Mouse (Mus musculus): ENCODE results near the gene Dph3. TPM values are rescaled to one million over a fixed set of nuclear protein-coding genes. Genes with fewer than 3 reads are reported as not detected.
"Not testable (repeated sequence)": the region's sequence is repeated elsewhere in the genome, so short reads cannot be mapped to it uniquely, and the experiment has no call there.

The Dph3 gene
- polyA plus RNA-seq, 1 experiment from 2014 or later = 95.7 TPM

DNA sequence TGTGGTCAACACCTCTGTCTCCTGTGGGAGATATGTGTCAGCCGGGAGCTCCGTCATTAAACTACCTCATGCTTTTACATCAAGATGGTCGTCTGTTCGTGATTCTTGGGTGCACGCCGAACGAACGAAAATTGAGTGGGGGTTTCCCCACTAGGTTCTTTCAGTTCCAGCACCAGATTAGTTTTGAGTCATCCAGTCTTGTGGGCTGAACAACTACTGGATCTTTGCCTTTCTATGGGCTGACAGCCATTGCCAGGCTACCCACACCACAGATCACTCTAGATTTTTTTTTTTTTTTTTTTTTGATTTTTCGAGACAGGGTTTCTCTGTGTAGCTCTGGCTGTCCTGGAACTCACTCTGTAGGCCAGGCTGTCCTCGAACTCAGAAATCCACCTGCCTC is 26.6 kb upstream of the Dph3 start:
- not testable (repeated sequence) for H3K36me3 ChIP-seq (replicated peaks; ENCODE audit: control insufficient read depth, insufficient read depth, low read depth, low read length); DNase-seq (ENCODE audit: low spot score); ATAC-seq (replicated peaks; ENCODE audit: insufficient number of reproducible peaks, low FRiP score, low TSS enrichment, low read depth); H3K4me1 ChIP-seq (ENCODE audit: control insufficient read depth, insufficient read depth, low read length); H3K4me3 ChIP-seq (ENCODE audit: low read depth, low read length); H3K9ac ChIP-seq (replicated peaks; ENCODE audit: low read length); H3K9me3 ChIP-seq (replicated peaks; ENCODE audit: control insufficient read depth, low read length); H3K27me3 ChIP-seq (ENCODE audit: control insufficient read depth, insufficient read depth, low read length); H3K27ac ChIP-seq (replicated peaks; ENCODE audit: low read depth, low read length); H3K4me2 ChIP-seq (ENCODE audit: low read depth, low read length)
- 91% methylated on average over 10 of the region's 10 CpGs for WGBS

DNA sequence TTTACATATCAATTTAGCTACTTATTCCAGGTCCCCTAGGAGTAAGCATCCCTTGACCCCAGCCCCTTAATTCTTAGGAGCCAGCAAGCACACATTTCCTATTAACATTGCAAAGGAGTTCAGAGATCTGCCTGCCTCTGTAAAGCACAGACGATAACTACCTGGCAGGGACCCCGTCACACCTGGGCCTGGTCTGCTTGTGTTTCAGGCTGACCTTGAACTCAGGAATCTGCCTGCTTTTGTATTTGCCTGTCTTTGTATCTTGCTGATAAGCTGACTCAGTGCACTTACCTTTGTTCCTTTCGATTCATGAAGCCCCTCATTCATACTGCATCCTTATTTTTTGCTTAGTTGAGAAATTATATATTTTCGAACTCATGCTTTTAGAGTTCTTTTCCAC is 21.4 kb upstream of the Dph3 start:
- Histone ChIP-seq H3K9me3 (replicated peaks; ENCODE audit: control insufficient read depth, low read length) (no peaks in the 10 kb centered on the region), H3K9ac (replicated peaks; ENCODE audit: low read length) (no peak overlapping the region), H3K4me1 (ENCODE audit: control insufficient read depth, insufficient read depth, low read length) (no peaks in the 10 kb centered on the region), H3K36me3 (replicated peaks; ENCODE audit: control insufficient read depth, insufficient read depth, low read depth, low read length) (no peaks in the 10 kb centered on the region), H3K27ac (replicated peaks; ENCODE audit: low read depth, low read length) (no peak overlapping the region), H3K27me3 (ENCODE audit: control insufficient read depth, insufficient read depth, low read length) (no peaks in the 10 kb centered on the region), H3K4me3 (ENCODE audit: low read depth, low read length) (no peak overlapping the region), H3K4me2 (ENCODE audit: low read depth, low read length) (no peak overlapping the region)
- DNase-seq (ENCODE audit: low spot score) = no peak
- 87% methylated on average over 4 of the region's 4 CpGs for WGBS
- ATAC-seq (replicated peaks; ENCODE audit: insufficient number of reproducible peaks, low FRiP score, low TSS enrichment, low read depth) = no peak

DNA sequence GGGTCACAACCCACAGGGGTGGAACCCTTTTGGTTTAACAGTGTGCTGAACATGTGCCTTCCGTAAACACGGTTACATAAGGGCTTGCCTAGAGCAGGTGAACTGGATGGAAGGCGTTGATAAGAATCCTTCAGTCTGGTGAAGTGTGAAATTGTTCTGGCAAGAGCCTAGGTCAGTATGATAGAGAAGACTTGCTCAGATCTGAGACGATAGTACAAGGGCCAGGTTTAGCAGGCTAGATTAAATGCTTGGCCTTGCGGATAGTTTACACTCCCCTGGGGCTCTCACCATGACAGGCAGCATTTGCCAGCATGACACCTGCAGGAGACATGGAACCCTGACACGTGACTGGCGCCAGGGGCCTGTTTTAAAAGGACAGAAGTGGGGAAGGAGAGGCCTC is 20.1 kb upstream of the Dph3 start:
- Histone ChIP-seq H3K9me3 (replicated peaks; ENCODE audit: control insufficient read depth, low read length) (no peaks in the 10 kb centered on the region), H3K4me3 (ENCODE audit: low read depth, low read length) (no peak overlapping the region), H3K27me3 (ENCODE audit: control insufficient read depth, insufficient read depth, low read length) (no peaks in the 10 kb centered on the region), H3K9ac (replicated peaks; ENCODE audit: low read length) (no peak overlapping the region), H3K4me2 (ENCODE audit: low read depth, low read length) (no peak overlapping the region), H3K27ac (replicated peaks; ENCODE audit: low read depth, low read length) (no peak overlapping the region), H3K4me1 (ENCODE audit: control insufficient read depth, insufficient read depth, low read length) (no peaks in the 10 kb centered on the region), H3K36me3 (replicated peaks; ENCODE audit: control insufficient read depth, insufficient read depth, low read depth, low read length) (no peaks in the 10 kb centered on the region)
- DNase-seq (ENCODE audit: low spot score) (no peak), ATAC-seq (replicated peaks; ENCODE audit: insufficient number of reproducible peaks, low FRiP score, low TSS enrichment, low read depth) (0 out of 2 replicates have a peak, but pooled peaks have one; percentile 18)
- 57% methylated on average over 7 of the region's 7 CpGs for WGBS

DNA sequence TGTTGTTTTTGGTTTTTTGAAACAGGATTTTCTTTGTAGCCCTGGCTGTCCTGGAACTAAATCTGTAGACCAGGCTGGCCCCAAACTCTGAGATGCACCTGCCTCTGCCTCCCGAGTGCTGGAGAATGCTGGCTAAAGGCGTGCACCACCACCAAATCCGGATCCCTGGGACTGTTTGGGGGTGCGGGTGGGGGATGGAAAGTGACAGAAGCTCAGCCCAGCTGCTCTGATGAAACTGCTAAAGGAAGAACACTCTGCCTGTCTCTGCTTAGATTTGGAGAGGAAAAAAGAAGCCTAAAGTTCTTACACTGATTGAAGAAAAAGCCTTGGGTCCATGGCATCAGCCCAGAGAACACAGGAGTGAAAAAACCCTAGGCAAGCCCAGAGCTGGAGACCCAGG is 18.0 kb upstream of the Dph3 start:
- H3K4me2 ChIP-seq (ENCODE audit: low read depth, low read length) = no peak overlapping the region
- peaks cover 7% of the 10 kb centered on the region; the same call in 1 of the 2 replicates for H3K36me3 ChIP-seq (replicated peaks; ENCODE audit: control insufficient read depth, insufficient read depth, low read depth, low read length)
- 82% methylated on average over 4 of the region's 4 CpGs for WGBS
- no peak overlapping the region for H3K4me3 ChIP-seq (ENCODE audit: low read depth, low read length)
- H3K27me3 ChIP-seq (ENCODE audit: control insufficient read depth, insufficient read depth, low read length) = no peaks in the 10 kb centered on the region
- H3K9ac ChIP-seq (replicated peaks; ENCODE audit: low read length) = no peak overlapping the region
- no peaks in the 10 kb centered on the region for H3K9me3 ChIP-seq (replicated peaks; ENCODE audit: control insufficient read depth, low read length)
- H3K4me1 ChIP-seq (ENCODE audit: control insufficient read depth, insufficient read depth, low read length) = no peaks in the 10 kb centered on the region
- ATAC-seq (replicated peaks; ENCODE audit: insufficient number of reproducible peaks, low FRiP score, low TSS enrichment, low read depth) (no peak), DNase-seq (ENCODE audit: low spot score) (no peak)
- H3K27ac ChIP-seq (replicated peaks; ENCODE audit: low read depth, low read length) = no peak overlapping the region

DNA sequence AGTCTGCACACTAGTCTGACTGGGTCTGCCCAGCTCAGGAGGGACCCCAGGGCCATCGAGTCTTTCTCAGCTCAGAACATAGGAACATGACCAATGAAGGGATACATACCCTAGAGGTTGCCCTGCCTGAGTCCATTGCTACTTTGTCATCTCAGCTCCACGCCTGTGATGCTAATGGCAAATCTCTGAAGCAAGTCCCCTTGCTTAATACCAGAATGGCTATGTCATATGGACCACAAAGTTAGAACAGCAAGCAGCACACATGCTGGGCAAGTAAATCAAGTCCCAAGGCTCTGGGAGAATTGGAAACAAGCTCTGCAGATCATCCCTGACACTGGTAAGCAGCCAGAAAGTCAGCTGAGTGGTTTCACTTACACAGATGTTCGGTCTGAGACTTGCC is 13.4 kb upstream of the Dph3 start:
- Histone ChIP-seq H3K27ac (replicated peaks; ENCODE audit: low read depth, low read length) (no peak overlapping the region), H3K4me3 (ENCODE audit: low read depth, low read length) (no peak overlapping the region), H3K27me3 (ENCODE audit: control insufficient read depth, insufficient read depth, low read length) (no peaks in the 10 kb centered on the region), H3K9me3 (replicated peaks; ENCODE audit: control insufficient read depth, low read length) (no peaks in the 10 kb centered on the region), H3K9ac (replicated peaks; ENCODE audit: low read length) (no peak overlapping the region), H3K4me1 (ENCODE audit: control insufficient read depth, insufficient read depth, low read length) (no peaks in the 10 kb centered on the region), H3K36me3 (replicated peaks; ENCODE audit: control insufficient read depth, insufficient read depth, low read depth, low read length) (peaks cover 9% of the 10 kb centered on the region), H3K4me2 (ENCODE audit: low read depth, low read length) (no peak overlapping the region)
- WGBS = 88% methylated on average over 3 of the region's 3 CpGs
- no peak for ATAC-seq (replicated peaks; ENCODE audit: insufficient number of reproducible peaks, low FRiP score, low TSS enrichment, low read depth)
- no peak for DNase-seq (ENCODE audit: low spot score)

DNA sequence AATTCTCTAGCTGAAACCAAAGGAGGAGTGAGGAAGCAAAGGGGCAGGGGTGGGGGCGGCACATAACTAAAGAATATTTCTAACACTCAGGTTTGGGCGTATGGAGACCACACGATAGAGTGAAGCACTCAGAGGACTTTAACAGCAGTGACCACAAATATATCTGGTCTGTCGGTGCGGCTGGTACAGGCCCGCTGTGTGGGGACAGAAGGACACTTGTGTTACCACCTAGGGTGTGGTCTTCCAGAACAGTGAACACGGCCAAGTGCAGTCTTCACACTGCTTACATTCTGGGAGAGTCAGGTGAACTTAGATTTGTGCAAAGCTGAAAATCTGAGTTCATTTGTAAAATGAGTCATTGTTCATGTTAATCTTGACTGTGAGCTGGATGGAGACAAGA is 12.2 kb upstream of the Dph3 start:
- no peak for DNase-seq (ENCODE audit: low spot score)
- no peak for ATAC-seq (replicated peaks; ENCODE audit: insufficient number of reproducible peaks, low FRiP score, low TSS enrichment, low read depth)
- Histone ChIP-seq H3K4me3 (ENCODE audit: low read depth, low read length) (no peak overlapping the region), H3K4me1 (ENCODE audit: control insufficient read depth, insufficient read depth, low read length) (no peaks in the 10 kb centered on the region), H3K36me3 (replicated peaks; ENCODE audit: control insufficient read depth, insufficient read depth, low read depth, low read length) (peaks cover 9% of the 10 kb centered on the region), H3K4me2 (ENCODE audit: low read depth, low read length) (no peak overlapping the region), H3K9ac (replicated peaks; ENCODE audit: low read length) (no peak overlapping the region), H3K27ac (replicated peaks; ENCODE audit: low read depth, low read length) (no peak overlapping the region), H3K27me3 (ENCODE audit: control insufficient read depth, insufficient read depth, low read length) (no peaks in the 10 kb centered on the region), H3K9me3 (replicated peaks; ENCODE audit: control insufficient read depth, low read length) (no peaks in the 10 kb centered on the region)
- WGBS = 91% methylated on average over 7 of the region's 7 CpGs

DNA sequence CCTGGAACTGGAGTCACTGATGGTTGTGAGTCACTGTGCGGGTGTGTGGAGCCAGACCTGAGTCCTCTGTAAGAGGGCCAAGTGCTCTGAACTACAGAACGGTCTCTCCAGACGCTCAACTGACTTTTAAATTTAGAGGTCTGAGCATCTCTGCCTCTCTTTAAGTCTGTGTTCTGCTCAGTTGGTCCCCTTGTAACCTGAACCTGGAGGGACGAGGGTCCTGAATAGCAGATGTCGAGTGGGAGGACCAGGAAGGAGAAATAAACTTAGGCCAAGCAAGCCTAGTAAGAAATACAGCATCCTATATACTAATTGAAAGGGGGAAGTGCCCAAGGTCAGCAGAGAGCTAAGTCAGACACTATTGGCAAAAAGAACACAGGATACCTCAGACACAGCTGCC is 11.2 kb upstream of the Dph3 start:
- WGBS = 80% methylated on average over 5 of the region's 5 CpGs
- no peak overlapping the region for H3K27ac ChIP-seq (replicated peaks; ENCODE audit: low read depth, low read length)
- no peak overlapping the region for H3K4me3 ChIP-seq (ENCODE audit: low read depth, low read length)
- no peak for DNase-seq (ENCODE audit: low spot score)
- no peaks in the 10 kb centered on the region for H3K9me3 ChIP-seq (replicated peaks; ENCODE audit: control insufficient read depth, low read length)
- H3K27me3 ChIP-seq (ENCODE audit: control insufficient read depth, insufficient read depth, low read length) = no peaks in the 10 kb centered on the region
- ATAC-seq (replicated peaks; ENCODE audit: insufficient number of reproducible peaks, low FRiP score, low TSS enrichment, low read depth) = no peak
- H3K9ac ChIP-seq (replicated peaks; ENCODE audit: low read length) = no peak overlapping the region
- peaks cover 9% of the 10 kb centered on the region for H3K36me3 ChIP-seq (replicated peaks; ENCODE audit: control insufficient read depth, insufficient read depth, low read depth, low read length)
- no peak overlapping the region for H3K4me2 ChIP-seq (ENCODE audit: low read depth, low read length)
- H3K4me1 ChIP-seq (ENCODE audit: control insufficient read depth, insufficient read depth, low read length) = no peaks in the 10 kb centered on the region

DNA sequence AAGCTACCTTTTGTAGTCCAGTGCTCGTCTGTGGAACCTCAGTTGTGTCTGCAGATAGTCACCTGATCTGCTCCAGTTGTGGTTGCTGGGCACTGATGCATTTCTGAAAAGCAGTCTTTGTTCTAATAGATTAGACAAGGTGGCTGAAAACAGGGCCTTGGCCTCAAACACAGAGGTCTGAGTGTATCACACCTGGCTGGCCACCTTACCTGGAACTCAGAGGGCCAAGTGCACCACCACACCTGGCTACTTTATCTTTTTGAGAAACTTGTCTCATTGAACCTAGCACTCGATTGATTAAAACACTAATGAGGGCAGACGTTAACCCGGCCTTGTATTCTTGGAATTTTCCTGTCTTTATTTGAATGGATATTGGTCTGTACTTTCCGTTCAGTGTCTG is 10.1 kb upstream of the Dph3 start:
- no peaks in the 10 kb centered on the region for H3K9me3 ChIP-seq (replicated peaks; ENCODE audit: control insufficient read depth, low read length)
- H3K4me3 ChIP-seq (ENCODE audit: low read depth, low read length) = no peak overlapping the region
- DNase-seq (ENCODE audit: low spot score) (no peak), ATAC-seq (replicated peaks; ENCODE audit: insufficient number of reproducible peaks, low FRiP score, low TSS enrichment, low read depth) (no peak)
- H3K36me3 ChIP-seq (replicated peaks; ENCODE audit: control insufficient read depth, insufficient read depth, low read depth, low read length) = peaks cover 9% of the 10 kb centered on the region
- no peaks in the 10 kb centered on the region for H3K27me3 ChIP-seq (ENCODE audit: control insufficient read depth, insufficient read depth, low read length)
- H3K27ac ChIP-seq (replicated peaks; ENCODE audit: low read depth, low read length) = no peak overlapping the region
- H3K4me1 ChIP-seq (ENCODE audit: control insufficient read depth, insufficient read depth, low read length) = no peaks in the 10 kb centered on the region
- 86% methylated on average over 5 of the region's 5 CpGs for WGBS
- H3K4me2 ChIP-seq (ENCODE audit: low read depth, low read length) = no peak overlapping the region
- no peak overlapping the region for H3K9ac ChIP-seq (replicated peaks; ENCODE audit: low read length)
